Mouse (Mus musculus) liver, adult (tissue): ENCODE results near the gene Pde4a.

ENCODE experiments used
- GATA4 ChIP-seq: IDR thresholded peaks from 2 replicates; pipeline ENCODE4 v1.6.1; 2014; ENCODE audit warnings: mild to moderate bottlenecking, low read length; ENCODE audit not compliant: insufficient replicate concordance

Pde4a gene

DNA sequence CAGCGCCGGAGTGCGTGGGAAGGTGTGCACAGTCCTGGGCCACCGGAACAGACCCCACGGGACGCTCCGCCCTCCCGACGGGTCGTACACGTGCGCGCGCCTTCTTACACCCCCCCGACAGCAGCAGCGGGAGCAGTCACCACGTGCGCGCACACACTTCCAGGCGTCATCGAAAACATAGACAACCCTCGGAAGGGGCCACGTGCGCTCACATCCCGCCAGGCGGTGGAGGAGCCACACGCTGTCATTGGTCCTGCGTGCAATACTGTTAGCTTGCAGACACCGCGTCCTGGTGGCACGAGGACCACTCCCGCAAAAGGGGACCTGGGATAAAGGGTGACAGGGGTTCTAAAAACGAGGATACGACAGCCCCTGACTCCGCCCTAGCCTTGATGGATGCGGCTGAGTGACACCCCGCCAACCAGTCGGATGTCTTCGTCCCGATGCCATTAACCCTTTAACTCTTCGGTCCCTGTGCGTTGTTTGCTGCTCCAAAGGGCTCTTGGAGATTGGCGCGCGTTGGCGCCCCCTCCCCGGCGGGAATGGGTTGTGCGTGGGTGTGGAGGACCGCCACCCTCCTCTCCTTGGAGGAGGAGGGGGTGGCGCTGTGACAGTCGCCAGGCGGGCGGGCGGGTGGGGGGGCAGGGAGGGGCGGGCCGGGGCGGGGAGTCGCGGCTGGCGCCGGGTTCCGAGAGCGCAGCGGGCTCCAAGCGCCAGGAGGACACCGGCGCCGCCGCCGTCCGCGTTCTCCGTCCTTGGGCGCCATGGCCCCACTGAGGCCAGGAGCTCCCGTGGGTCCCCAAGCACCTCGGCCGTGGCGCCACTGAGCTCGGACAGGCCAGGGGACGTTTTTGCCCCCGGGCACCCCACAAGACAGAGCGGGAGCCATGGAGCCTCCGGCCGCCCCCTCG, at the start of gene Pde4a:
Pde4a (plus strand) TSS at position 674 of the 911 bp plus-strand sequence.
- no peak for TF ChIP-seq GATA4

DNA sequence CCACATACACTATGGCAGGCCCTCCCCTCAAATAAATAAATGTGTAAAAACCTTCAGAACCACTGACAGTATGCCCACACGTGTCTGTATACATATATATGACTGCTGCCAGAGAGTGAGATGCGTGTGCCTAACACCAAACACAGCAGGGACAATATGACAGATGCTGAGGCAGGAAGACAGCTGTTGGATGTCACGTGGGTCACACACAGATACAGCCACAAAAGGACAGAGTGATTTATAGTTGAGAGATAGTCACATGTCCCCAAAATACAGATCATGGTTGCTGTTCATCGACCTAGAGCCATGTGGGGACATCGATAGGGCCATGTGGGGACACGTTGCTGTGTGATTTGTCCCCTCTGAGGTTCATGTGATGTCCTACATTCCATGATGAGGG, 48.4 kb upstream of the Pde4a start:
- TF ChIP-seq GATA4: no peak

DNA sequence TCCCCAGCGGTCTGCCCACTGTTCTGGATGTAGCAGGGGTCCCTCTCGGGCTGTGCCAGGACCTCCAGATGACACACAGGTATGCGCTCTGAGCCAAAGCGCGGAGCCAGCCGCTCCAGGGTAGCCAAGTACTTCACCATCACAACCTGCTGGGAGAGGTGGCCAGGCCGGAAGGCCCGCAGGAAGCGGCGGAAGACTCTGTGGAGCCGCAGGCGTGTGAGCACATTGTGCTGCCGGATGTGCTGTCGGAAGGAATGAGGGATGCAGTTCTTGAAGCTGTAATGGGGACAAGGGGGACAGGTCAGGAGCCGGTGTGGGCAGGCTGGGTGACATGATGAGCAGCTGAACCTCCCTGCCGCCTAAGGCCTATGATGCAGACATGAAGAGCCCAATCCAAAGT, 44.0 kb upstream of the Pde4a start:
- no peak for TF ChIP-seq GATA4

DNA sequence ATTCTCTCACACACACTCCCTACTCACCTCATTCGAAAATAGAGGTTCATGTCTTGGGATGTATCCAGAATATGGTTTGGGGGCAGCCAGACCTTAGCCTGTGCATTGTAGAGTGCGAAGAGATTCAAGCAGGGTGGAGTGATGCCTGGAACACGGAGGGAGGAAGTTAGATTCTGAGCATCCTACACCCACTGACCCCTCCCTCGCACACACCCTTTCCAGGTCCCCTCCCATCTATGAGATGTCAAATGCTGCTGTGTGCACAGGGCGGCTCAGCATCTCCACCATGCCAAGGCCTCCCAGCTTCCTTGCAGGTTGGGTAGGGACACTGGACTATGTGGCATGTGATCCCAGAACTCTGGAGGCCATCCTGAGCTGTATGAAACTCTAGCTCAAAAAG, 40.7 kb upstream of the Pde4a start:
- no peak for TF ChIP-seq GATA4

DNA sequence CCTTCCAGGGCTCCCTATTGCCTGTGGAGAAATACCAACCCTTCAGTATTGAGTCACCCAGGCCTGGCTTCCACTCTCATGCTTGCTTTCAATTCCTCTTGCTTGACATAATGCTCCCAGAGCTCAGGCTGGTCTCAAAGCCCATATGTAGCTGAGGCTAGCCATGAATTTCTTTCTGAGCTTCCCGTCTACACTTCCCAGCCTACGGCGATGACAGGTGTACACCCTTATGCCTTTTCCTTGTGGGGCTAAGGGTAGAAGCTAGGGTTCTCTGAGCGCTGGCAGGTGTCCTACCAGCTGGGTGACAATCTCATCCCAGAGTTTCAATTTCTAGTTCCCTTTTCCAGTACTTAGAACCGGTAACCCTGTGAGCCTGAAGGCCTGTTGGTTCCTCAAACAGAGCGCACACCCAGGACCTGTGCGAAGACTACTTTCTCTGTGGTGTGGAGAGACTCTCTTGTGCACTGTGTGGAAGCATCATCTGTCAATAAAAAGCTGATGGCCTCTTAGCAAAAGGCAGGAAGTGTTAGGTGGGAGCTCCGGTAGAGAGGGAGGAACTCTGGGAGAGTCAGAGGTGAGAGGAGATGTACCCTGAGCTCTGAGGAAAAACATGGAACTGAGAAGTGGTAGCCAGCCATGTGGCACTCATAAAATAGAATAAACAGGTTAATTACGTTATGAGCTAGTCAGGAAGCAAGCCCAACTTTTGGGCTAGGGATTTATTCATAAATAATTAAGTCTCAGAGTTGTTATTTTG, 39.8 kb upstream of the Pde4a start:
- no peak for TF ChIP-seq GATA4

DNA sequence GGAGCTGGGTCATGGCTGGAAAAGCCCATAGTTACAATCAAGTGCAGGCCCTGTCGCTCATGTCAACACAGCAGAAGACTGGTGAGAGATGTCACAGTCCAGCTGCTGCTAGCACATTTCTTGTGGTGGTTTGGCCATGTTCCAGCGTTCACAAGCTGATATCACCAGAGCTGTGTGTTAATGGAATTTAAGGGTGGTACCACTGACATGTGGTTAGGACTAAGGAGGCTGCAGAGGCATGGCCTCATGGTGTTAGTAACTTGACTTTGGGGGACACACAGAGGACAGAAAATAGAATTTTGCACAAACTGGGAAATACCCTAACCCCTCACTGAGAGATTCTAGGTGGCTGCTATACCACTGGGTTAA, 39.3 kb upstream of the Pde4a start:
- TF ChIP-seq GATA4: no peak

DNA sequence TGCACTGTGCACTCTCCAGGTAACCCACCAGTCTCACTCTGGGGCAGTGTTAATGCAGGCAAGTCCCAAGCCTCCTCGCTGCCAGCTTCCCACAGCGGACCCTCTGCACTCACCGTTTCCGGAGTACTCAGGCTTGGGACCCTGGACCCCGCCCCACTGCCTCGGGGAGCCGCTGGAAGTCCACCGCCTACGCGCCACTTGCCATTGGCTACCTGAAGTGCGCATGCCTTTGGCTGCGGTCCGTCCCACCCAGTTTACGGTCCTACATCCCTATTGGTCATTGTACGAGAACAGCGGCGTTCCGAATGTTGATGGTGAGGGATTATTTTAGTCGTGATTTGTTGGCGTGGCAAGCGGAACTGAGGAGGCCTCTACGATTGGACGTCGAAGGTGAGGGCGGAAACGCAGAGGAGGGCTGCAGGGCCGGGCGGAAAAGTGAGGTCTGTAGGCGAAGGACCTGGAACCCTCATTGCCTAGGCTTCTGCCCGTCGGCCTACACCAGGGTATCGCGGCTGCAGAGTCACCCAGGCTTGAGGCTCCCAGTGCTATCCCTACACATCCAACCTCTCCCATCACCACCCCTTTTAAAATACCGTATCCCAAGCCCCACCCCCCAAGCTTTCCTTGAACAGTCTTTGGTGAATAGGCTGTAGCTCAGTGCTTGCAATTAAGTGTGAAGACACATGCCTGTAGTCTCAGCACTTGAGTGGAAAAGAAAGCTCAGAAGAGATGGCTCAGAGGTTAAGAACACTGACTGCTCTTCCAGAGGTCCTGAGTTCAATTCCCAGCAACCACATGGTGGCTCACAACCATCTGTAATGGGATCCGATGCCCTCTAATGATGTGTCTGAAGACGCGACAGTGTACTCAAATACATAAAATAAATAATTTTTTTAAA, 34.2 kb upstream of the Pde4a start, which contains the start of gene Tyk2:
Tyk2 (minus strand) TSS at position 185 of the 898 bp plus-strand sequence.
- TF ChIP-seq GATA4: no peak

DNA sequence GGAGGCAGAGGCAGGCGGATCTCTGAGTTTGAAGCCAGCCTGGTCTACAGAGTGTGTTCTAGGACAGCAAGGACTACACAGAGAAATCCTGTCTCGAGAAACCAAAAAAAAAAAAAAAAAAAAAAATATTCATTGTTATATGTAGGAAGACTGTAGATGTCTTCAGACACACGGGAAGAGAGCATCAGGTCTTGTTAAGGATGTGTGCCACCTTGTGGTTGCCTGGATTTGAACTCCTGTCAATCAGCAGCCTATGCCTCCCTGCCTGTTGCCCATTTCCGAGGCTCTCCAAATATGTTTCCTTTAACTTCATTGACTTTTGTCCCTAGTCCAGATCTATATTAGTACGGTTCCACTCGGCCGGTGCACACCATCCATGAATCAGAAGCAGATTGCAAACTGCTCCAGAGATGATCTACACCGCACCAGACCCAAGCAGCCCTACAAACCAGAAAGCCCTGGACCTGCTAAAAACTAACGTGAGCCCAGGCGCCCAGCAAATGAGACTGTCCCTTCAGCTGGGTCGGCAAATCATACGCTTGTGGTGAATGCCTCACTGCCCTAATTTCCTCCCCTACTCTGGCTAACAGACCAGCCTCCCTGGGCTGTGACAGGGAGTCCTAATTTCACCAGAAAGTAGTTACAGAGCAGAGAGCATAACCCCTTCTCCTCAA, 33.3 kb upstream of the Pde4a start:
- no peak for TF ChIP-seq GATA4

DNA sequence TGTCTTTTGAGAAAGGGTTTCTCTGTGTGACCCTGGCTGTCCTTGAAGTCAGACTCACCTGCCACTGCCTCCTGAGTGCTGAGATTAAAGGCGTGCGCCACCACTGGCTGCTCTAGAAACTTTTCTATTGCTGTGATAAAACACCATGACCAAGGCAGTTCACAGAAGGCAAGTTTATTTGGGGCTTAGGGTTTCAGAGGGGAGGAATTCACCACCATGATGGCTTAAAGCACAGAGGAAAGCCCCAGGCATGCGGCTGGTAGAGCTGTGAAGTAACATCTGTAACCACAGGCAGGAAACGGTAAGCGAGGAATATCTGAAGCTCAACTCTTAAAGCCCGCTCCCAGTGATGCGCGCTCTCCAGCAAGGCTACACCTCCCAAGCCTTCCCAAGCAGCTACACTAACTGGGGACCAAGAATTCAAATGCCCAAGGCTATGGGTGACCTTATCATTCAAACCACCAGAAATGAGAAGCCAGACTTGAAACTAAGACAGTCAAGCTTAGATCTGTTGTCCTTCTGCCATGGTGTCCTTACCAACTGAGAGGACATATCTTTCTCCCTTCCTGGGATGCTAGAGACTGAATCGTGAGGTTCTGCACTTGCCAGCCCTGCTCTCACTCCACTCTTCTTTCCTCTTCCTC, 32.3 kb upstream of the Pde4a start:
- TF ChIP-seq GATA4: no peak

DNA sequence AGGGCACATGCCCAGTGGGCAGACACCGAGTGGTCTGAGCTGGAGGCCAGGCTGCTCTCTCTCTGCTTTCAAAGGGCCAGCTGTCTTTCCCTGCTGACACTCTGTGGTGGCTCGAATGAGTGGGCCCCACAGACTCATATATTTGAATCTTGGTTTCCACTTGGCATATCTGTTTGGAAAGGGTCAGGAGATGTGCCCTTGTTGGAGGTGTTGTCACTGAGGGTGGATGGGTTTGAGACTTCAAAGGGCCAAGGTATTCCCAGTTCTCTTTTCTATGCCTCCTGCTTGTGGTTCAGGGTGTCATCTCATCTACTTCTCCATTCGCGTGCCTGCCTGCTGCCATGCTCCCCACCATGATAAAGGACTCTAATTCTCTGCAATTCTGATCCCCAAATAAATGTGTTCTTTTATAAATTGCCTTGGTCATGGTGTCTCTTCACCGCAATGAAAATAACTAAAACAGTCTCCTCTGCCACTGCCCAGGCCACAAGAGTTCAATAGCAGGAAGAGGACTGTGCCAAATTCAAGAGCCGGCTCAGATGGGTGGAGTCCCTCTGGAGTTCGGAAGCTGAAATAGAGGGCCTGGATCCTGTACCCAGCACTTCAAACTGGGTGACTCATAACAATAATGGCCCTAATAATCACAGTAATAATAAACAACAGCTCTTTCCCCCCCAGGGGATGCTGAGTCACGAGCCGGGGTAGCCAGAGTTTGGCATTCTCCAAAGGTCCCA, 30.8 kb upstream of the Pde4a start:
- no peak for TF ChIP-seq GATA4

DNA sequence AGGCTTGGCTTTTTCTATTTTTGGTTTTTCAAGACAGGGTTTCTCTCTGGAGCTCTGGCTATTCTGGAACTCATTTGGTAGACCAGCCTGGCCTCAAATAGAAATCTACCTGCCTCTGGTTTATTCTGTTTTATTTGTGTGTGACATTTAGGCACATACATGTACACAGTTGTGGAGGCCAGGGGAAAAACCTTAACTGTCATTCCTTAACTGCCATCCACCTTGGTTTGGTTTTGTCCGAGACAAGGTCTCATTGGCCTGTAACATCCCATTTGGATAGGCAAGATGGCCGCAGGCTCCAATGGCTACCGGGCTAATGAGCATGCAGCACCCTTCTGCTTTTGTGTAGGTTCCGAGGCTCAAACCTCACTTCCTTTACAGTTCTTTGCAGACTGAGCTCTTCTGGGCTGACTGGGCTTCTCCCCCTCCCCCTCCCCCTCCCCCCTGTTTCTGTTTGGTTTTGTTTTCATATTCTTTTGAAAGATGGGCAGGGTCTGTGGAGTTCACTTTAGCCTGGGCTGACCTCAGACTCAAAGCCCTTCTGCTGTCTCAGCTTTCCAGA, 30.1 kb upstream of the Pde4a start:
- TF ChIP-seq GATA4: no peak

DNA sequence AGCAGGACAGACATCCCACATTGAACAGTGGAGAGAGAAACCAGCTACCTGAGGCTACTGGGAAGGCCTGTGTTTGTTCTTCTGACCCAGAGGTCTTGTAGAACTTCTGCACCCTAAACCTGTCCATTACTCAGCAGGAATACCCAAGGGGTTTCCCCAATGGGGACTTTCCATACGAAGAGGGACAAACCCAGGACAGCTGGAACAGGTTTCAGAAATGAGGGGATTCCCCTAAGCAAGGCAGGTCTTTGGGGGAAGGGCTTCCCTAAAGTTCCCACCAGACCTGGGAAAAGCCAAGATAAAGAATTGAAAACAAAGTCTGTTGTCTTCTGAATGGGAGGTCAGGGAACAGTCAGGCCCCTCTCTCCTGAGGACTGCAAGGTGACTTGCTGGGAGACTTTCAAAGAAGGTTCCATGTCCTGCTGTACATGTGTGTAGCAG, 29.6 kb upstream of the Pde4a start:
- no peak for TF ChIP-seq GATA4

DNA sequence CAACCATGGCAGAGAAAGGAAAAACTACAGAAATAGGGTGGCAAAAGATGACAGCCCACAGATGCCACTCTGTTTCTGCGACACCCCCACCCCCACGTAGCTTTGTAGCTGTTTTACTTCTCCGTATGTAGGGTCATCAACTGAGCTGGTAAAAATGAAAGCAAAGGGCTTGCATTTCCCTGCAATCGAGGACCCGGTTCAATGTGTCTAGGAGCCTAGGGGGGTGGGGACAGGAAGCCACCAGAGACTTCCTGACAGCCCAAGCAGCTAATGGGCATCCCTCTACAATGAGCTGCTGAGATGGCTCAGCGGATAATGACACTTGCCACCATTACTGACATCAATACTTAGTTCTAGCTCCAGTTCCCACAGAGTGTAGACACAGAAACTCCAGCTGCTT, 29.1 kb upstream of the Pde4a start:
- no peak for TF ChIP-seq GATA4
